Mouse (Mus musculus) liver, embryonic 14.5 days (tissue): ENCODE data around the gene Adm2. TPM values are rescaled to one million over a fixed set of nuclear protein-coding genes. Genes with fewer than 3 reads are reported as not detected.

Experiments used
- ATAC-seq: fragments of 200-750 bp; cut with Nextera tagmentation; 2 replicates; pipeline ENCODE4 v1.8.0; 2017; ENCODE audit warnings: moderate number of reproducible peaks, mild to moderate bottlenecking, moderate library complexity; ENCODE audit not compliant: insufficient read depth
- DNase-seq, 3 experiments: peaks; one replicate each; pipeline ENCODE4 v3.0.0-alpha.2; 2012 to 2013; ENCODE audit warnings: low read depth in 3 of 3, low spot score in 3 of 3
- H3K27ac ChIP-seq: fragments of 300-500 bp; sonication (generic); 2 replicates; pipeline ENCODE4 v1.5.1; 2014; ENCODE audit warnings: moderate library complexity, mild to moderate bottlenecking, control low read depth, inconsistent platforms
- H3K27me3 ChIP-seq: fragments of 300-500 bp; sonication (generic); 2 replicates; pipeline ENCODE4 v1.6.1; 2014; ENCODE audit warnings: mild to moderate bottlenecking, low read length, moderate library complexity; ENCODE audit not compliant: control insufficient read depth, insufficient read depth
- H3K36me3 ChIP-seq: fragments of 300-500 bp; sonication (generic); replicated peaks from 2 replicates; pipeline ENCODE4 v1.6.1; 2014; ENCODE audit warnings: low read depth; ENCODE audit not compliant: control insufficient read depth, insufficient read depth
- H3K4me1 ChIP-seq, 2 experiments: fragments of 200-500 bp in 1 of 2; fragments of 300-500 bp in 1 of 2; sonication (generic) in 1 of 2; replicated peaks; 2 replicates each; pipeline ENCODE4 v1.6.1; 2012 to 2014; ENCODE audit warnings: antibody characterized with exemption in 1 of 2, inconsistent platforms in 1 of 2, low read length in 1 of 2; ENCODE audit not compliant: control insufficient read depth in 2 of 2, insufficient read depth in 2 of 2
- H3K4me2 ChIP-seq: fragments of 300-500 bp; sonication (generic); 2 replicates; pipeline ENCODE4 v1.6.1; 2014; ENCODE audit warnings: low read depth, mild to moderate bottlenecking, control low read depth, moderate library complexity
- H3K4me3 ChIP-seq, 2 experiments: fragments of 200-500 bp in 1 of 2; fragments of 300-500 bp in 1 of 2; sonication (generic) in 1 of 2; 2 replicates each; pipeline ENCODE4 v1.5.1; 2012 to 2014; ENCODE audit warnings: low read depth in 2 of 2, low read length in 2 of 2, mild to moderate bottlenecking in 2 of 2, control low read depth in 1 of 2, inconsistent platforms in 1 of 2, moderate library complexity in 1 of 2; ENCODE audit not compliant: insufficient read depth in 1 of 2
- H3K9ac ChIP-seq: fragments of 300-500 bp; sonication (generic); replicated peaks from 2 replicates; pipeline ENCODE4 v1.6.1; 2014; ENCODE audit warnings: mild to moderate bottlenecking, control low read depth, moderate library complexity
- H3K9me3 ChIP-seq: fragments of 300-500 bp; sonication (generic); 2 replicates; pipeline ENCODE4 v1.6.1; 2016; ENCODE audit warnings: low read length, mixed read lengths; ENCODE audit not compliant: control insufficient read depth
- CTCF ChIP-seq: IDR thresholded peaks from 2 replicates; pipeline ENCODE4 v1.5.1; 2016; ENCODE audit warnings: antibody characterized with exemption, low read depth, control low read depth
- EP300 ChIP-seq: IDR thresholded peaks from 2 replicates; pipeline ENCODE4 v1.6.1; 2016; ENCODE audit warnings: antibody characterized with exemption, low read depth
- WGBS: fragments of 180-500 bp; shearing (Covaris S2); extraction: QIAGEN DNeasy Blood & Tissue Kit; methylation state at CpG from one replicate; pipeline ENCODE4 v1.1.7; 2014; ENCODE audit not compliant: insufficient replicate concordance; 5-methylcytosine and 5-hydroxymethylcytosine counted together
- polyA plus RNA-seq, 2 experiments: library from polyadenylated mRNA; depleted of rRNA in 1 of 2; stranded (reverse) in 1 of 2; unstranded in 1 of 2; fragments of >200 nt; fragmentation: Nextera tagmentation in 1 of 2; extraction: Ambion mirVana in 1 of 2; gene quantifications; 2 replicates each; pipeline versions ENCODE4 v1.2.1 to v1.2.3; 2012 to 2014

Gene Adm2
- polyA plus RNA-seq, 2 experiments = 1.2 to 2.5 TPM

DNA sequence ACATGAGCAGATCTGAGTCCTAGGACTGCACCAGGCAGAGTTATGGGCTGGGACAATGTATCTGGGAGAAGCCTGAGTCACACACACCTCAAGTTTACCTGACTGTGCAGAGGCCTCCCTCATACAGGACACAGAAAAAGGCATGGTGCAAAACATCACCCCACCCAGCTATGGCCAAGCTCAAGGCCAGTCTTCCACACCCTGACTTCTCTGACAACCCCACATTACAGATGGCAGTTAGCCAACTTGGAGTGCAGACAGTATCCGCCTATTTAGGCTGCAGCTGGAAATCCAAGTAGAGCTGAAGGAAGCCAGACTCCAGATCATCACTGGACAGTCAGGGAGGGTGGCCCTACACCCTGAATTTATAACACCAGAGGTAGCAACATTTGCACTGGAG is 26.1 kb upstream of the Adm2 start:
- H3K27ac ChIP-seq = no peak overlapping the region
- H3K4me1 ChIP-seq = peaks cover 4 to 19% of the 10 kb centered on the region in 2 experiments
- H3K9ac ChIP-seq = no peak overlapping the region
- TF ChIP-seq EP300 (no peak), CTCF (no peak)
- no peaks in the 10 kb centered on the region for H3K27me3 ChIP-seq
- no peak overlapping the region for H3K4me3 ChIP-seq
- WGBS = 75% methylated on average over 1 of the region's 1 CpGs
- ATAC-seq (no peak), DNase-seq (no peak)
- H3K9me3 ChIP-seq = no peaks in the 10 kb centered on the region
- H3K36me3 ChIP-seq = peaks cover 30% of the 10 kb centered on the region
- H3K4me2 ChIP-seq = no peak overlapping the region

DNA sequence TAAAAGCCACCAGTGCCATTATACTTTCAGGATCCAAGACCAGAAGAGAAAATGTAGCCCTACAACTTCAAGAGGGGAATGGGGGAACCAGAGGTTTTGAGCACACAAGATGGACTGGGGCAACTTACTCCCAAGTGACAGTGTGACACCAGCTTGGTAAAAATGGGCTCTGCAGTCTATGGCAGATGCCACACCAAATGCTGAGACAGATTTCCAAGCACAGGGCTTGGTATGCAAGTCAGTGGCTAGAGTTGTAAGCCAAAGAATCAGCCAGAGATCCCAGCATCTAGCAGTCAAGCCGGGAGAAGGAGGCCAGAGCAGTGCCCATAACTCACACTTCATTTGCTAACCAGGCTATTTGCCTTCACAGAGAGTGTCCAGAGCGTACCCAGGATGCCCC is 24.8 kb upstream of the Adm2 start:
- Histone ChIP-seq H3K27me3 (no peaks in the 10 kb centered on the region), H3K4me3 (no peak overlapping the region), H3K4me2 (no peak overlapping the region), H3K36me3 (peaks cover 36% of the 10 kb centered on the region), H3K4me1 (peaks cover 0 to 14% of the 10 kb centered on the region in 2 experiments; a peak in 2 of 4 replicates), H3K9me3 (no peaks in the 10 kb centered on the region), H3K9ac (no peak overlapping the region), H3K27ac (no peak overlapping the region)
- DNase-seq (no peak), ATAC-seq (no peak)
- no peak for TF ChIP-seq CTCF
- no peak for TF ChIP-seq EP300
- 72% methylated on average over 2 of the region's 2 CpGs for WGBS

DNA sequence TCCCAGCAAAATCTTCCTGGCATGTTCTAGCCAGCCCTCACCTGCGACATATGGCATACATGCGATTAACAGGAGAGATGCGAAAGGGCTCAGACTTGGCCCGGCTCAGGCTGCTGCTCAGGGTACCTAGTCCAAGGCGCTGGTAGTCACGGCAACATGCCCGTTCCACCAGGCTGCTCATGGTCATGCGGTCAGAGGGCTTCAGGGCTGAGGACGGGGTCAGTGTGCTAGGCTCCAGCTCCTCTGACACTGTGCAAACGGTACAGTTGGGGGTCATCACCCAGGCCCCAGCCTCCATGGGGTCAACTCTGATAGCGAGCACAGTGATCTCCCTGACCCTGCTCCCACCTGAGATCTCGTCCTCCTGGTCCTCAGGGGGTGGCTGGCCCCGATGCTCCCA is 22.3 kb upstream of the Adm2 start:
- H3K9me3 ChIP-seq = no peaks in the 10 kb centered on the region
- peaks cover 29% of the 10 kb centered on the region for H3K36me3 ChIP-seq
- H3K4me3 ChIP-seq = no peak overlapping the region
- ATAC-seq = no peak
- H3K4me2 ChIP-seq = no peak overlapping the region
- DNase-seq = no peak
- H3K27ac ChIP-seq = no peak overlapping the region
- H3K27me3 ChIP-seq = no peaks in the 10 kb centered on the region
- H3K9ac ChIP-seq = no peak overlapping the region
- peaks cover 0 to 10% of the 10 kb centered on the region in 2 experiments; a peak in 2 of 4 replicates for H3K4me1 ChIP-seq
- no peak for TF ChIP-seq CTCF
- no peak for TF ChIP-seq EP300
- 83% methylated on average over 13 of the region's 13 CpGs for WGBS

DNA sequence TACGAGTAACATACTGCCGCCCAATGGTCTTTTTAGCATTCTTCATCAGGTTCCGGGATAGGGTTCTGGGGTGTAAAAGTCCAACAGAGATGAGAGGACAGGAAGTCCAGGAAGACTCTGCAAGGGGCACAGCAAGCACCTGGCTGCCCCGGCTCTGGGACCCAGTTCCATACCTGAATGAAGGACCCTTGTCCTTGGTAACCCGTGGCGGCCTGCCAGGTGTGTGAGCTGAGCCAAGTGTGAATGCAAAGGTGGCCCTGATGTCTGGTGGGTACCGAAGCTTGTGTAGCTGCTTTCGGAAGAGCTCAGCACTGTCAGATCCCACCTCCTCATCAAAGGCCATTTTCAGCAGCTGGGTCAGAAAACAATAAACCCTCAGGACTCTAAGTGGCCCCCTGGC is 21.9 kb upstream of the Adm2 start:
- no peaks in the 10 kb centered on the region for H3K9me3 ChIP-seq
- peaks cover 0 to 8% of the 10 kb centered on the region in 2 experiments; a peak in 2 of 4 replicates for H3K4me1 ChIP-seq
- no peaks in the 10 kb centered on the region for H3K27me3 ChIP-seq
- no peak overlapping the region for H3K4me2 ChIP-seq
- H3K27ac ChIP-seq = no peak overlapping the region
- H3K9ac ChIP-seq = no peak overlapping the region
- TF ChIP-seq EP300 = no peak
- no peak for TF ChIP-seq CTCF
- H3K4me3 ChIP-seq = no peak overlapping the region
- DNase-seq (no peak), ATAC-seq (no peak)
- H3K36me3 ChIP-seq = peaks cover 34% of the 10 kb centered on the region
- WGBS = 86% methylated on average over 8 of the region's 8 CpGs

GRCm38 (mm10) chr15:89305966-89306365 is 16.6 kb upstream of the Adm2 start:
- ATAC-seq (no peak), DNase-seq (no peak)
- TF ChIP-seq CTCF (no peak), EP300 (no peak)
- no peaks in the 10 kb centered on the region for H3K27me3 ChIP-seq
- H3K9ac ChIP-seq = no peak overlapping the region
- no peak overlapping the region for H3K4me2 ChIP-seq
- WGBS = 70% methylated on average over 1 of the region's 1 CpGs
- no peak overlapping the region for H3K4me3 ChIP-seq
- peaks cover 25% of the 10 kb centered on the region for H3K36me3 ChIP-seq
- H3K27ac ChIP-seq = no peak overlapping the region
- no peaks in the 10 kb centered on the region for H3K9me3 ChIP-seq
- H3K4me1 ChIP-seq = peaks cover 5 to 11% of the 10 kb centered on the region in 2 experiments; a peak in 3 of 4 replicates
